Mouse (Mus musculus): ENCODE results near the gene Krt82. TPM values are rescaled to one million over a fixed set of nuclear protein-coding genes. Genes with fewer than 3 reads are reported as not detected.

Gene Krt82
- polyA plus RNA-seq (2015; fragmentation: Nextera tagmentation; extraction: Ambion mirVana): not detected in 2 replicates

DNA sequence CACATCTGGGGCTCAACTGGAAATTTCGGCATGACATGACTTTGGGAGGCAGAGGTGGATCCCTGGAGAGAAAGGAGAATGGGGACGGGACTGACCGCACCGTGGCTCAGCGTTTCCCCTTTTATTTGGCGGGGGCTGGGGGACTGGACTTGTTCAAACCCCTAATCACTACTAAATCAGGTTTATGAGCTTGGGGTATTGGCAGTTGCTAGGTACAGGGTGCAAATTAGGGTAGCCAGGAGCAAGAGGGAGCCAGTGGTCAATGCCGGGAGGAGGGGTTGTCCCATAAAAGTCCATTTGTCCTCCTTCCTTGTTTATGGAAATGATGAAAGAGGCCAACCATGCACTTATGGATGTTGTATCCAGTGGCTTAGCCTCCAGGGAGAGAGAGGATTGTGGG, at the start of gene Krt82:
Gene Krt82 (minus strand): TSS at position 101 of the 400 bp plus-strand sequence.
- no peak within 1 kb of the TSS for H3K9ac ChIP-seq
- 83% methylated on average over 7 of the region's 7 CpGs for WGBS
- H3K36me3 ChIP-seq: no peaks in the 10 kb centered on the region
- no peaks in the 10 kb centered on the region for H3K9me3 ChIP-seq
- peaks cover 11% of the 10 kb centered on the region; the same call in 1 of the 2 replicates for H3K27me3 ChIP-seq (replicated peaks)
- no peak for ATAC-seq (ENCODE audit: insufficient read depth, low FRiP score, low read depth)
- peaks cover 7% of the 10 kb centered on the region for H3K4me1 ChIP-seq
- no peak within 1 kb of the TSS for H3K27ac ChIP-seq
- H3K4me3 ChIP-seq (replicated peaks): no peak within 1 kb of the TSS
- H3K4me2 ChIP-seq: no peak within 1 kb of the TSS

DNA sequence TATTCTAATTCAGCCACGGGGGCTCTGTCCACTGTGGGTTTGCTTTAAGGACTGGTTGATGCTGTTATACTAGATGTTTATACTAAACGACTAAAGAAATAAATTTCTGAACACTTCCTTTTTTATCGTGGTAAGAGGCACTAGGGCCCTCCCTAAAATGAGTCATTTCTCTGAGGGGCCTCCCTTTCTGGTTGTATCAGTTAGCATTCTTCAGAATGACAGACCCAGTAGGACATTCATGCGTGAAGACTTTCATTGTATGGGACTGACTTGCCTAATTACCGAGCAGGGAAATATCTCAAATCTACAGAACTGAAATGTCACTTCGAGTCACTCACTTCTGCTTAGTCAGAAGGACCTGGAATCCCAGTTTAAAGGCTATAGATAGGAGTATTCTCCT, 48.7 kb upstream of the Krt82 start:
- 36% methylated on average over 6 of the region's 6 CpGs for WGBS
- no peak for ATAC-seq (ENCODE audit: insufficient read depth, low FRiP score, low read depth)
- H3K4me1 ChIP-seq: no peaks in the 10 kb centered on the region
- H3K9me3 ChIP-seq: no peaks in the 10 kb centered on the region
- H3K9ac ChIP-seq: no peak overlapping the region
- no peak overlapping the region for H3K4me3 ChIP-seq (replicated peaks)
- H3K4me2 ChIP-seq: no peak overlapping the region
- H3K27ac ChIP-seq: no peak overlapping the region
- no peaks in the 10 kb centered on the region for H3K27me3 ChIP-seq (replicated peaks)
- H3K36me3 ChIP-seq: no peaks in the 10 kb centered on the region

DNA sequence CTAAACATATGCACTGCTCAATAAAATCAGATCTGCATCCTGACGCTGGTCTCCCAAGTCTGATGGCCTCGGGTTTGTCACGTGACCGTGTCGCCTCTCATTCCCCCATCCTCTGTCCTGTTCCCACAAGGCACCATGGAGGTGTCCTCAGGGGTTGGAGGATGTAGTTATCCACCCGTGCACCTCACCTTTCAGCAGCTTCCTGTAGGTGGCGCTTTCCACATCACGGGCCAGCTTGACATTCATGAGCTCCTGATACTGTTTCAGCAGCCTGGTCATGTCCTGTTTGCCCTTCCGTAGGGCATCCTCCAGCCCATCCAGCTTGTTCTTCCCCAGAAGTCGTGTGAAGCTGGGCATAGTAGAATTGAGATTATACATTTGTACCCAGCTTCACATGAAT, 37.7 kb upstream of the Krt82 start:
- H3K27ac ChIP-seq: no peak overlapping the region
- no peaks in the 10 kb centered on the region for H3K27me3 ChIP-seq (replicated peaks)
- no peaks in the 10 kb centered on the region for H3K9me3 ChIP-seq
- WGBS: 79% methylated on average over 10 of the region's 10 CpGs
- no peak overlapping the region for H3K4me2 ChIP-seq
- no peaks in the 10 kb centered on the region for H3K4me1 ChIP-seq
- H3K9ac ChIP-seq: no peak overlapping the region
- ATAC-seq (ENCODE audit: insufficient read depth, low FRiP score, low read depth): no peak
- H3K36me3 ChIP-seq: no peaks in the 10 kb centered on the region
- H3K4me3 ChIP-seq (replicated peaks): no peak overlapping the region

- Histone ChIP-seq H3K27ac (no peak overlapping the region), H3K9me3 (no peaks in the 10 kb centered on the region), H3K4me1 (no peaks in the 10 kb centered on the region), H3K4me3 (replicated peaks) (no peak overlapping the region), H3K27me3 (replicated peaks) (no peaks in the 10 kb centered on the region), H3K4me2 (no peak overlapping the region), H3K9ac (no peak overlapping the region), H3K36me3 (no peaks in the 10 kb centered on the region)
- WGBS: 18% methylated on average over 2 of the region's 2 CpGs
- no peak for ATAC-seq (ENCODE audit: insufficient read depth, low FRiP score, low read depth)
Measured at GRCm38 (mm10) chr15:101584456-101584855, 34.0 kb upstream of the Krt82 start.

DNA sequence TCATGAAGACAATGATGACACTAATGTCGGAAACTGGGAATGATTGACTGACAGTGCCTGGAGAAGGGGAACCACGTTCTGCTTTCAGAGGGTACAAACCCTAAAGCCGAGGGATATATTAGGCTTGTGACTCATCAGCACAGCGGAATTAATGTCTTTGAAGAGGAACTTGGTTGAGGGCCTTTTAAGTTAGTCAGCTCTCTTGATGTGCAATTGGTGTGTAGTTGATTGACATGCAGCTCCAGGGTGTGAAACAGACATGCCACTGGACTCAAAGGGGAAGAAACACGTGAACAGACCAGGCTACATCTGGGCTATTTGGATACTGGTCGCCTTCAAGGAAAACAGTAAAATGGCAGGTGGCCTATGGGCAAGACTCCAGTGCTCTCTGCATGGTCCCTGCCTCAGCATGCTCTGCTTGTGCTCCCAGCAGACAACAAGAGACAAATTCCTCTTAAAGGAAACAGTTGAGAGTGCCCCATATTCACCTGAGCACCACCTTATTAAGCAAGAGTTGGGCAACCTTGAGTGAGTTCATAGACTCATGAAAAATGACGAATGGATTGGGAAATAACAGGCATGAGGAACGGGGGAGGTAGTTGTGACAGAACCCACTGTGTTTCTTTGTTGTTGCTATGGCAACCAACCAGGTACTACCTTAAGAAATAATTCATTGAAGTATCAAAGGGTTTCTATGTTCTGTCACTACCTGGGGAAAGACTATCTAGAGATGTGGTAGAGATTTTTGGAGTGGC, 32.9 kb upstream of the Krt82 start:
- H3K27ac ChIP-seq: no peak overlapping the region
- no peak overlapping the region for H3K4me2 ChIP-seq
- WGBS: 74% methylated on average over 8 of the region's 8 CpGs
- H3K36me3 ChIP-seq: no peaks in the 10 kb centered on the region
- no peak overlapping the region for H3K9ac ChIP-seq
- no peaks in the 10 kb centered on the region for H3K27me3 ChIP-seq (replicated peaks)
- ATAC-seq (ENCODE audit: insufficient read depth, low FRiP score, low read depth): no peak
- no peaks in the 10 kb centered on the region for H3K9me3 ChIP-seq
- H3K4me1 ChIP-seq: no peaks in the 10 kb centered on the region
- no peak overlapping the region for H3K4me3 ChIP-seq (replicated peaks)

DNA sequence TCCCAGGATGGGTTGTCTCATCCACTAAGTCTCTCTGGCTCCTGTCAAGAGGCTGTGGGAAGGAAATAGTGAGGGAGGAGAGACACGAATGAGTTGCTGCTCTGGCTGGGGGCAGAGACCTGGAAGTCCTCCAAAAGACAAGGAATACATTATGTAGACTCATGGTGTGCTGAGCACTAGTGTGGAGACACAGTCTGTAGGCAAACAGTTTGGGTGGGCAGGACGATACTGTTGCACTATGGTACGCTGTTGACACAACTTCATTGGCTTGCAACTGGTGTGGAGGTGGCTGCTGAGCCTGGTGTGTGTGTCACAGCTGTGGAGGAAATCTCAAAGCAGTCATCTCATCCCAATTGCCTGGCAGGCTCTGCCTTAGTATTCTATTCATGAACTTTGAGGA, 31.2 kb upstream of the Krt82 start:
- H3K4me2 ChIP-seq: no peak overlapping the region
- no peak for ATAC-seq (ENCODE audit: insufficient read depth, low FRiP score, low read depth)
- H3K4me3 ChIP-seq (replicated peaks): no peak overlapping the region
- no peaks in the 10 kb centered on the region for H3K4me1 ChIP-seq
- H3K27me3 ChIP-seq (replicated peaks): no peaks in the 10 kb centered on the region
- WGBS: 68% methylated on average over 3 of the region's 3 CpGs
- H3K9ac ChIP-seq: no peak overlapping the region
- no peaks in the 10 kb centered on the region for H3K9me3 ChIP-seq
- no peaks in the 10 kb centered on the region for H3K36me3 ChIP-seq
- no peak overlapping the region for H3K27ac ChIP-seq

DNA sequence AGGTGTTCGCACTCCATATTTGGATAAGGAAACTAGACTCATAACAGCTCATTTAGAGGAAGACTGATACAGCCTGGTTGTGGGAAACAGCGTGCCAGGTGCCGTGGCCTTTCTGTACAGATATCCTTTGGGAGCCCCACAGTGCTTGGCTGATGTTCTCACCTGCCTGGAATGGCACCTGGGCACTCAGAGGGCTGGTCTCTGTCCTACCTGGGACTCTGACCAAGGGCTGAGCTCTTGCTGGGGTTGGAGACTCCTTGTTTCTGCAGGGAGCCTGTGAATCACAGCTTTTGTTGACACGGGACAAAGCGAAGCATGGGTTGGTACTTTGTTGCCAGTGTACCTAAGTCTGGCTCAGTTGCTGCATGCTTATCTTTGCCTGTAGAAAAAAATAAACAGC, 25.0 kb upstream of the Krt82 start:
- H3K4me2 ChIP-seq: no peak overlapping the region
- no peak overlapping the region for H3K4me3 ChIP-seq (replicated peaks)
- H3K36me3 ChIP-seq: no peaks in the 10 kb centered on the region
- H3K4me1 ChIP-seq: 0 out of 2 replicates have a peak, but pooled peaks cover 5% of the 10 kb centered on the region
- no peak overlapping the region for H3K27ac ChIP-seq
- no peak for ATAC-seq (ENCODE audit: insufficient read depth, low FRiP score, low read depth)
- no peak overlapping the region for H3K9ac ChIP-seq
- no peaks in the 10 kb centered on the region for H3K9me3 ChIP-seq
- WGBS: 68% methylated on average over 5 of the region's 5 CpGs
- no peaks in the 10 kb centered on the region for H3K27me3 ChIP-seq (replicated peaks)

- H3K36me3 ChIP-seq: no peaks in the 10 kb centered on the region
- H3K4me1 ChIP-seq: 0 out of 2 replicates have a peak, but pooled peaks cover 5% of the 10 kb centered on the region
- no peak for ATAC-seq (ENCODE audit: insufficient read depth, low FRiP score, low read depth)
- H3K4me2 ChIP-seq: no peak within 1 kb of the TSS
- H3K9ac ChIP-seq: no peak within 1 kb of the TSS
- no peak within 1 kb of the TSS for H3K4me3 ChIP-seq (replicated peaks)
- no peak within 1 kb of the TSS for H3K27ac ChIP-seq
- H3K9me3 ChIP-seq: no peaks in the 10 kb centered on the region
- WGBS: 55% methylated on average over 15 of the region's 15 CpGs
- H3K27me3 ChIP-seq (replicated peaks): no peaks in the 10 kb centered on the region
Measured at GRCm38 (mm10) chr15:101573796-101574345, 23.4 kb upstream of the Krt82 start, which contains the start of gene Krt75. Gene Krt75, minus strand, starts transcription at chr15:101573904.

DNA sequence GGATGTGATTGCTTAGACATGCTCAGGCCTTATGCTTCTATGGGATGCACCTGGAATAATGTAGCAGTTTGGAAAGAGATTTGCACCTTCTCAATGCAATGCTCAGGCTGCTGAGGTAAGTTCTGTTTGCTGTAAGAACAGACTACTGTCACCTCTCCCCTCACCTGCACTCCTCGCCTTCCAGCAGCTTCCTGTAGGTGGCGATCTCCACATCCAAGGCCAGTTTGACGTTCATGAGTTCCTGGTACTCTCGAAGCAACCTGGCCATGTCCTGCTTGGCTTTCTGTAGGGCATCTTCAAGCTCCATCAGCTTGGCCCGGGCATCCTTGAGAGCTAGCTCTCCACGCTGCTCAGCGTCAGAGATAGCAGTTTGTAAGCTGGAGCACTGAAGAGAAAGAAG, 17.3 kb upstream of the Krt82 start:
- no peak for ATAC-seq (ENCODE audit: insufficient read depth, low FRiP score, low read depth)
- Histone ChIP-seq H3K4me1 (no peaks in the 10 kb centered on the region), H3K4me2 (no peak overlapping the region), H3K9ac (no peak overlapping the region), H3K4me3 (replicated peaks) (no peak overlapping the region), H3K9me3 (no peaks in the 10 kb centered on the region), H3K27ac (no peak overlapping the region), H3K36me3 (no peaks in the 10 kb centered on the region), H3K27me3 (replicated peaks) (no peaks in the 10 kb centered on the region)
- WGBS: 40% methylated on average over 7 of the region's 7 CpGs

DNA sequence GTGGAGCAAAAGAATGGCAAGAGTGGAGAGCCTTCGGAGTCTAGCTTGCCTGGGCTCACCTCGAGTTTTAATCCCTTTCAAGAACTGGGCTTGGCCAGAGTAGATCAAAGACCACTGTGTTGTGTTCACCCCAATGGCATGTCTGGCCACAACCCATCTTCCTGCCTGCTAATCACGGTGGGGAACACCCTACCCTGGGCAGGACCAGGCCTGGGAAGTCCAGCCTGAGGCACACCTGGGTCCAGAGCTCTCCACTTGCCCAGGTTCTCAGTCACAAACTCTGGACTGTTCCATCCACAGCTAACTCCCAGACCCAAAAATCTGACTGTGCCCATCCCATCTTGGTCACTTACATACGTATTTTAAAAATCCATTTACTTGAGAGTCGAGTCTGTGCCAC, 12.4 kb upstream of the Krt82 start, which contains the start of gene Krt90:
Gene Krt90 (minus strand): TSS at position 101 of the 400 bp plus-strand sequence.
- no peaks in the 10 kb centered on the region for H3K27me3 ChIP-seq (replicated peaks)
- WGBS: 66% methylated on average over 5 of the region's 5 CpGs
- H3K9ac ChIP-seq: no peak within 1 kb of the TSS
- no peaks in the 10 kb centered on the region for H3K9me3 ChIP-seq
- H3K4me1 ChIP-seq: no peaks in the 10 kb centered on the region
- H3K4me3 ChIP-seq (replicated peaks): no peak within 1 kb of the TSS
- no peak for ATAC-seq (ENCODE audit: insufficient read depth, low FRiP score, low read depth)
- no peak within 1 kb of the TSS for H3K4me2 ChIP-seq
- H3K36me3 ChIP-seq: no peaks in the 10 kb centered on the region
- no peak within 1 kb of the TSS for H3K27ac ChIP-seq

DNA sequence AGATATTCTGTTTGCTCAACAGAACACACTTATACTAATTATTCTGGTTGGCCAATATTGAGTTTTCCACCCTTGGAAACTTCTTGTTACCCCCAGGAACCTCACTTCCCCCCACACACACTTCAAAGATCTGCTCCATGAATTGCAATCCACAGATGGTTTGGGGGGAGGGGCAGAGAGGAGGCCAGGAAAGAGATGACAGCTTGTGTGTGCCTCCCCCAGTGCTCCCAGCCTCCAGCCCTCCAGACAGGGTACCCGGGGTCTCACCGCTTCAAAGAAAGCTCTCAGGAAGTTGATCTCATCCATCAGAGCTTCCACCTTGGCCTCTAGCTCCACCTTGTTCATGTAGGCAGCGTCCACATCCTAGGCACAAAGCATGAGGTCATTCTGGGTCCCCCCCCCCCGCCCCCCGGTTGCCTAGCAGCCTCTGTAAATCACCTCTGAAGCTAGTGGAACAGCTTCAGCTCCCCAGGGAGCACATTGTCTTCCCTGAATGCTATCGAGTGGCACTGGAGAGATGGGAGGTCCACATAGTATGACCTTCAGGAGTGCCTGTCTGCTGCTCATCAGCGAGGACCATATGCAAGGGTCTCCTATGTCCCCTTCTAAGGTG, 7.7 kb upstream of the Krt82 start:
- H3K4me1 ChIP-seq: 0 out of 2 replicates have a peak, but pooled peaks cover 2% of the 10 kb centered on the region
- 7% methylated on average over 7 of the region's 7 CpGs for WGBS
- no peak overlapping the region for H3K27ac ChIP-seq
- H3K4me3 ChIP-seq (replicated peaks): no peak overlapping the region
- no peaks in the 10 kb centered on the region for H3K36me3 ChIP-seq
- H3K9ac ChIP-seq: no peak overlapping the region
- no peak for ATAC-seq (ENCODE audit: insufficient read depth, low FRiP score, low read depth)
- no peak overlapping the region for H3K4me2 ChIP-seq
- no peaks in the 10 kb centered on the region for H3K27me3 ChIP-seq (replicated peaks)
- no peaks in the 10 kb centered on the region for H3K9me3 ChIP-seq

DNA sequence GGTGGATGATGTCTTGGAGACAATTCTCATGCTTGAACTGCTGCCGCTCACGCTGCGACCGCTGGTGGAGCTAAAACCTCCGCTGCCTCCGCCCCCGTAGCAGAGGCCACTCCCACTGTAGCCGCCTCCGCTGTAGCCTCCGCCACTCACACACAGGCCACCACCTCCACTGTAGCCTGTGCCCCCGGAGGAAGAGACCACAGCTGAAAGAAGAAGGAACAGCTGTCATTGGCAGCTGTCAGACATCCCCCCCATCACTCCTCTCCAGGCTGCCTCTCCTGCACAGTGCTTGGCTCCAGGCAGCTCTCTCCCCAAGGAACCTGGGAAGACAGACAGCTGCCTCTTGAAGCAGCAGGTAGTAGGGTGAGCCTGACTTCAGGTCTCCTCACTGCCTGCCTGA, 2.7 kb upstream of the Krt82 start:
- Histone ChIP-seq H3K9me3 (no peaks in the 10 kb centered on the region), H3K27ac (no peak overlapping the region), H3K4me2 (peak overlapping the region; percentile 38), H3K36me3 (no peaks in the 10 kb centered on the region), H3K4me3 (replicated peaks) (no peak overlapping the region), H3K4me1 (peaks cover 7% of the 10 kb centered on the region), H3K27me3 (replicated peaks) (peaks cover 11% of the 10 kb centered on the region; the same call in 1 of the 2 replicates), H3K9ac (no peak overlapping the region)
- 0% methylated on average over 11 of the region's 11 CpGs for WGBS
- ATAC-seq (ENCODE audit: insufficient read depth, low FRiP score, low read depth): peak; percentile 51; the same call in 1 of the 2 replicates
